Mouse (Mus musculus): ENCODE results near the gene Foxc1. TPM values are rescaled to one million over a fixed set of nuclear protein-coding genes. Genes with fewer than 3 reads are reported as not detected.

Foxc1 gene
- polyA plus RNA-seq, 1 experiment, result 1.9 TPM

DNA sequence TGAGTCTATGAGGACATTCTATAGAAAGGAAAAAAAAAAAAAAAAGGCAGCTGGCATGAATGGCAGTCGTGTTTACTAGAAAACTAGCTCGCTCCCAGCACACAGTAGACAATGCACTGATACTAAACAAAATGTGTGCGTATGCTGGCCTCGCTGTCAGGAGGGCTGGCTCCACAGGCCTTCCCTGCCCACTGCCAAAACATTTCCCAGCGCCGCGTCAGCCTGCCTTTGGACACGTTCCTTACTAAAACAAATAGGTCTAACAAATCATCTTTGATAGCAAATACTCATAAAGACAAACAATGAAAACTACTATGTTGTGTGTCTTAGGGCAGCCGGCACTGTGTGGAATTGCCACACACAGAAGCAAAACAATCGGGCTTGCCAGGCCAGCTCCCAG lies 9.1 kb upstream of the Foxc1 start:
- DNase-seq, result no peak
- Histone ChIP-seq H3K27me3 (ENCODE audit: control insufficient read depth, insufficient read depth, low read length) (peaks cover 10% of the 10 kb centered on the region), H3K27ac (ENCODE audit: control insufficient read depth, insufficient read depth, low read length) (no peak overlapping the region), H3K4me1 (replicated peaks; ENCODE audit: control insufficient read depth, insufficient read depth, low read length) (peaks cover 5% of the 10 kb centered on the region), H3K36me3 (ENCODE audit: control insufficient read depth, insufficient read depth, low read length) (no peaks in the 10 kb centered on the region), H3K4me3 (ENCODE audit: control insufficient read depth, insufficient read depth, low read length) (no peak overlapping the region)
- TF ChIP-seq CTCF (IDR thresholded peaks at IDR 0.05; ENCODE audit: borderline replicate concordance, control insufficient read depth, extremely low read depth, insufficient read depth, low read length, poor library complexity), result no peak
- TF ChIP-seq POLR2A (IDR thresholded peaks at IDR 0.05; ENCODE audit: control insufficient read depth, extremely low read depth, insufficient read depth, low read length, poor library complexity), result no peak
- WGBS, result 91% methylated on average over 10 of the region's 10 CpGs

- 26% methylated on average over 9 of the region's 9 CpGs for WGBS
- no peak overlapping the region for H3K4me3 ChIP-seq (ENCODE audit: control insufficient read depth, insufficient read depth, low read length)
- TF ChIP-seq CTCF (IDR thresholded peaks at IDR 0.05; ENCODE audit: borderline replicate concordance, control insufficient read depth, extremely low read depth, insufficient read depth, low read length, poor library complexity) (no peak), POLR2A (IDR thresholded peaks at IDR 0.05; ENCODE audit: control insufficient read depth, extremely low read depth, insufficient read depth, low read length, poor library complexity) (no peak)
- peaks cover 5% of the 10 kb centered on the region for H3K4me1 ChIP-seq (replicated peaks; ENCODE audit: control insufficient read depth, insufficient read depth, low read length)
- peaks cover 8% of the 10 kb centered on the region for H3K27me3 ChIP-seq (ENCODE audit: control insufficient read depth, insufficient read depth, low read length)
- no peak for DNase-seq
- H3K27ac ChIP-seq (ENCODE audit: control insufficient read depth, insufficient read depth, low read length), result no peak overlapping the region
- no peaks in the 10 kb centered on the region for H3K36me3 ChIP-seq (ENCODE audit: control insufficient read depth, insufficient read depth, low read length)
These were observed 8.4 kb upstream of the Foxc1 start for GRCm38 (mm10) chr13:31798075-31798474.

DNA sequence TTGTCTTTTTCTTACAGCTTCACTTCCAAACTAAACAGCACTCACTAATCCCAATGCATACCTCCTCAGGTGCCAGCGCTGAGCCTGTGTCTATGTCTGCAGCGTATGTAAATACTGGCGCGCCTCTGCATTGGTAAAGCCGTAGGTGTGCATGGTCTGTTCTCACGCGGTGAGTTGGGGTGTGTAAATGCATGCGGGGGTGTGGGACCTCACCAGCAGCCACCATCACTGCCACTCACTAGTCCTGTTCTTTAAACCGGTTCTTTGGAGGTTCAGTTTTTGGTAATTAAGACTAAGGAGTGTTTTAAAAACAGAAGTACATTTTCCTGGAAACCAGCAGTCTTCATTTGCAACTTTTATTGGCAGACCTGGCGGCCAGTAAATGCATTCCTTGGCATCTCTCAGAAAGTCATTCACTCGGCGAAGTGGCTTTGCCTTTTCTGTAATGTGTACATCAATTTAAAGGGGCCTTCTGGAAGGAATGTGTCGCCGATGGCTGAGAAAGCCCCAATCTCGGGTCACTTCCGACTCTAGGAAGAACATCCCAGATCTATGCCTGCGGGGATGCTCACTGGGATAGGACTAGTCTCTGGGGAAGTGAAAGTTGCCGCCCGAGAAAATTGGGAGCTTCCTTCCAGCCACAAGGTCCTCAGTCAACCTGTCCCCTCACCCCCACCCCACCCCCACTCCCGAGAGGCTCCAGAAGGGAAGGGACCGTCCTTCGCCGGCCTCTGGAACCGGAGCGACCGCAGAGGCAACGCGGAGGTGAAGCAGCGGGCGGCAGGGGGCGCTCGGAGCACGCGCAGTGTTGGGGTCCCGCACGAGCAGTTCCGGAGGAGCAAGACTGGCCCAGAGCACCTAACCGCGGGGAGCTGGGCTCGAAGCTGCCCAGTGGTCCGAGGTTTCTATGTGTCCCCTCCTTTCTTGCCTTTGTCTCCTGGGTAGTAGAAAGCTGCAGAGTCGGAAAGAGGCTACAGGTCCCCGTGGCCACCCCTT lies 5.6 kb upstream of the Foxc1 start:
- H3K27me3 ChIP-seq (ENCODE audit: control insufficient read depth, insufficient read depth, low read length), result peaks cover 21% of the 10 kb centered on the region
- H3K4me1 ChIP-seq (replicated peaks; ENCODE audit: control insufficient read depth, insufficient read depth, low read length), result peaks cover 5% of the 10 kb centered on the region
- TF ChIP-seq CTCF (IDR thresholded peaks at IDR 0.05; ENCODE audit: borderline replicate concordance, control insufficient read depth, extremely low read depth, insufficient read depth, low read length, poor library complexity) (peak; percentile 92), POLR2A (IDR thresholded peaks at IDR 0.05; ENCODE audit: control insufficient read depth, extremely low read depth, insufficient read depth, low read length, poor library complexity) (no peak)
- H3K27ac ChIP-seq (ENCODE audit: control insufficient read depth, insufficient read depth, low read length), result no peak overlapping the region
- H3K36me3 ChIP-seq (ENCODE audit: control insufficient read depth, insufficient read depth, low read length), result no peaks in the 10 kb centered on the region
- 5% methylated on average over 43 of the region's 43 CpGs for WGBS
- DNase-seq, result peak; percentile 78
- H3K4me3 ChIP-seq (ENCODE audit: control insufficient read depth, insufficient read depth, low read length), result no peak overlapping the region

DNA sequence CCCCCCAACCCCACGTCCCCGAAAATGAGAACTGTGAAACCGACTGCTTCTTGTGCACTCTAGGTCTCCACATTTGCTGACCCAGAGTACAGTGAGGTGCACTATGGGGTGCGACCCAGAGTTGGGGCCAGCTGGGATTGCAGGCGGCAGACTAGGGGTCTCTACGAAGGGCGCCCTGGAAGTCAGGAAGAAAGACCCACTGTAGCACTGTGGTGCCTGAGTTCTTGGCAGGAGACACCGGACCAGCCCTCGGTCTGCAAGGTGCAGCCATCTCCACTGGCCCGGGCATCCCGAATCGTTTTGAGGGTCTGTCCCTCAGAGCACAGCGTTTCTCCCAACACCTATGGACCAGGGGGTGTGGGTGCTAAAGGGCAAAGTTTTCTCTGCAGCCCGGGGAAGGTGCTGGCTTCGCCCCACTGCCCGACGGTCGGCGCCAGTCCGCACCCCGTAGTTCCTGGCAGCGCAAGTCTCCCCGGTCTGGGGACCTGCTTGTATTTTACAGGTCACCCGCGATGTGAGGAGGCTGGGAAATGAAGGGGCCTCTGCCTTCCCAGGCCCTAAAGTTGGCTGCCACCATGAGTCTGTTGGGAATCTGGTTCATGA lies 4.6 kb upstream of the Foxc1 start:
- Histone ChIP-seq H3K27ac (ENCODE audit: control insufficient read depth, insufficient read depth, low read length) (no peak overlapping the region), H3K36me3 (ENCODE audit: control insufficient read depth, insufficient read depth, low read length) (no peaks in the 10 kb centered on the region), H3K4me3 (ENCODE audit: control insufficient read depth, insufficient read depth, low read length) (no peak overlapping the region), H3K4me1 (replicated peaks; ENCODE audit: control insufficient read depth, insufficient read depth, low read length) (peaks cover 11% of the 10 kb centered on the region), H3K27me3 (ENCODE audit: control insufficient read depth, insufficient read depth, low read length) (peaks cover 28% of the 10 kb centered on the region)
- TF ChIP-seq CTCF (IDR thresholded peaks at IDR 0.05; ENCODE audit: borderline replicate concordance, control insufficient read depth, extremely low read depth, insufficient read depth, low read length, poor library complexity) (no peak), POLR2A (IDR thresholded peaks at IDR 0.05; ENCODE audit: control insufficient read depth, extremely low read depth, insufficient read depth, low read length, poor library complexity) (no peak)
- no peak for DNase-seq
- 9% methylated on average over 25 of the region's 25 CpGs for WGBS

- no peak for DNase-seq
- Histone ChIP-seq H3K4me3 (ENCODE audit: control insufficient read depth, insufficient read depth, low read length) (no peak overlapping the region), H3K27ac (ENCODE audit: control insufficient read depth, insufficient read depth, low read length) (no peak overlapping the region), H3K27me3 (ENCODE audit: control insufficient read depth, insufficient read depth, low read length) (peaks cover 33% of the 10 kb centered on the region), H3K36me3 (ENCODE audit: control insufficient read depth, insufficient read depth, low read length) (no peaks in the 10 kb centered on the region), H3K4me1 (replicated peaks; ENCODE audit: control insufficient read depth, insufficient read depth, low read length) (peaks cover 15% of the 10 kb centered on the region)
- no peak for TF ChIP-seq CTCF (IDR thresholded peaks at IDR 0.05; ENCODE audit: borderline replicate concordance, control insufficient read depth, extremely low read depth, insufficient read depth, low read length, poor library complexity)
- TF ChIP-seq POLR2A (IDR thresholded peaks at IDR 0.05; ENCODE audit: control insufficient read depth, extremely low read depth, insufficient read depth, low read length, poor library complexity), result no peak
- whole genome bisulfite sequencing, result 14% methylated on average over 5 of the region's 5 CpGs
These were observed 4.0 kb upstream of the Foxc1 start for GRCm38 (mm10) chr13:31802447-31802846.

DNA sequence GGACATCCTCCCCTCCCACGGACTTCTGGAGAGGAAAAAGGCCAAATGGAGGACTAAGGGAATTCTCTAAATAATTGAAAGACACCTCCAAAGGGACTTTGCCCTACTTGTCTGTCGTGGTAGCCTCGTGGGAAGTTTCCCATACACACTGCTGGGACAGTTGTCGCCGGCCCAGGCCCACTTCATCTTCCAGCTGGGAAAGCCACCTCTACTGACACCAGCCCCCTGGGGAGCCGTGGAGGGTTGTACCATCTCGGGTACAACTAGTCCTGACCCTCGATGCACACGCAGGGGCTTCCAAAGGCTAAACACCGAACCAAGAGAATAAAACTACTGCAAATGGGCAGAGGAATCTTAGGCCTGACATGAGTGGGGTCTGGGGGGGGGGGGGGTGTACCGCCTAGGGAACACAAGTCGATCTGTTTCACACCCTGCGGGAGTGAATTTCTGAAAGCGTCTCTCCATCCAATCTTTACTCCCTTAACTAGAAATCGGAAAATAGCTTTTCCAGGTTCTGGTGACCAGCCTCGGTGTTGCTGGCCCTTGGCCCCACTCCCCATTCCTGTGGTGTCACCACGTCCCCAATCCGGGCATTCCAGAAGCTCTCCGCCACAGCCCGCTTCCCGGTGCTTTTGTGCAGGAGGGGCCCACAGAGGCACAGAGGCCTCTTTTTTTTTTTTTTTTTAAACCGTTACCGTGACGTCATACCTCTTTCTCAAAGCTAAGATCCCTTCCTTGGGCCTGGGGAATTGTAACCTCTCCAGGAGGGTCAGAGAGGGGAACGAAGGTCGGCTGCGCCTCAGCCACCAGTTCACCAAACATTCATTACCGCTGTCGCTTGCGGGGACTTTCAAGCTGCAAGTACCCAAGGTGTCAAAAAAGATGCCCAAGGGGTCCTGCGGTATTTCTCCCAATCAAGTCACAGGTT lies 3.0 kb upstream of the Foxc1 start:
- DNase-seq, result no peak
- Histone ChIP-seq H3K36me3 (ENCODE audit: control insufficient read depth, insufficient read depth, low read length) (no peaks in the 10 kb centered on the region), H3K4me3 (ENCODE audit: control insufficient read depth, insufficient read depth, low read length) (no peak overlapping the region), H3K27me3 (ENCODE audit: control insufficient read depth, insufficient read depth, low read length) (peaks cover 42% of the 10 kb centered on the region), H3K27ac (ENCODE audit: control insufficient read depth, insufficient read depth, low read length) (no peak overlapping the region), H3K4me1 (replicated peaks; ENCODE audit: control insufficient read depth, insufficient read depth, low read length) (peaks cover 23% of the 10 kb centered on the region)
- 16% methylated on average over 31 of the region's 31 CpGs for WGBS
- TF ChIP-seq POLR2A (IDR thresholded peaks at IDR 0.05; ENCODE audit: control insufficient read depth, extremely low read depth, insufficient read depth, low read length, poor library complexity), result no peak
- no peak for TF ChIP-seq CTCF (IDR thresholded peaks at IDR 0.05; ENCODE audit: borderline replicate concordance, control insufficient read depth, extremely low read depth, insufficient read depth, low read length, poor library complexity)
